Mouse (Mus musculus) embryonic fibroblast, embryonic 13.5 days (primary cell): Measurements from ENCODE around the gene Chsy1.

Experiments used
- CTCF ChIP-seq: IDR thresholded peaks from 2 replicates; pipeline ENCODE4 v1.5.1; 2011; ENCODE audit warnings: mild to moderate bottlenecking, control low read depth, low read length, moderate library complexity, borderline replicate concordance; ENCODE audit not compliant: insufficient read depth
- POLR2A ChIP-seq: IDR thresholded peaks from 2 replicates; pipeline ENCODE4 v1.6.1; 2011; ENCODE audit warnings: low read depth, mild to moderate bottlenecking, control low read depth, low read length, moderate library complexity

DNA sequence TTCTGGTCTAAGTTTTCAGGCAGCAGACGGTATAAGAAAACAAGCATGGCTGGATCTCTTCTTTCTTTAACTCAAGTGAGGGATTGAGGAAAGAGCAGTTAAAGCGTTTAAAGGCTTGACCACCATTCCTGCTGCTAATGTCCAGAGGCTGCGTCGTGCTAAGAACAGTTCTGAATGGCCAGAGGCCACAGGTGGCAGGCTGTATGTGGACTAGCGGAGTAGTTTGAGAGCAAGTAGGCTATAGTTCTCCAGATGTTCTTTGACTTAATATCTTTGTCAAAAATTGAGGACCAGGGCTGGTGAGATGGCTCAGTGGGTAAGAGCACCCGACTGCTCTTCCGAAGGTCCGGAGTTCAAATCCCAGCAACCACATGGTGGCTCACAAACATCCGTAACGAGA, 1.9 kb downstream of the Chsy1 start:
- TF ChIP-seq CTCF (no peak), POLR2A (no peak)
